Mouse (Mus musculus) embryo, embryonic 11.5 days (tissue): ENCODE results near the gene Tmem178.

ENCODE experiments used
- DNase-seq: peaks from one replicate; pipeline ENCODE4 v3.0.0-alpha.2; 2012; ENCODE audit warnings: low read depth, low spot score

Tmem178 gene

GRCm38 (mm10) chr17:80944530-80945198, at the start of gene Tmem178:
TSS of gene Tmem178 (plus strand) at chr17:80944632.
- DNase-seq = no peak

- no peak for DNase-seq
Measured at GRCm38 (mm10) chr17:80896481-80896880, 48.0 kb upstream of the Tmem178 start.

GRCm38 (mm10) chr17:80897709-80898440, 46.6 kb upstream of the Tmem178 start:
- DNase-seq = no peak

- peak; percentile 38 for DNase-seq
Measured at GRCm38 (mm10) chr17:80899513-80900199, 44.8 kb upstream of the Tmem178 start.

GRCm38 (mm10) chr17:80900200-80900520, 44.3 kb upstream of the Tmem178 start:
- no peak for DNase-seq

GRCm38 (mm10) chr17:80901885-80902284, 42.5 kb upstream of the Tmem178 start:
- DNase-seq = no peak

- DNase-seq = no peak
Measured at GRCm38 (mm10) chr17:80903121-80903875, 41.1 kb upstream of the Tmem178 start.

GRCm38 (mm10) chr17:80904061-80904460, 40.4 kb upstream of the Tmem178 start:
- DNase-seq = no peak

GRCm38 (mm10) chr17:80915666-80916065, 28.8 kb upstream of the Tmem178 start:
- no peak for DNase-seq

GRCm38 (mm10) chr17:80919261-80919660, 25.2 kb upstream of the Tmem178 start:
- DNase-seq = no peak

GRCm38 (mm10) chr17:80921286-80922134, 22.9 kb upstream of the Tmem178 start:
- DNase-seq = no peak

GRCm38 (mm10) chr17:80925554-80925953, 18.9 kb upstream of the Tmem178 start:
- DNase-seq = no peak

- no peak for DNase-seq
Measured at GRCm38 (mm10) chr17:80927151-80927550, 17.3 kb upstream of the Tmem178 start.

GRCm38 (mm10) chr17:80932716-80933115, 11.7 kb upstream of the Tmem178 start:
- DNase-seq = no peak

GRCm38 (mm10) chr17:80933401-80934029, 10.9 kb upstream of the Tmem178 start:
- no peak for DNase-seq

GRCm38 (mm10) chr17:80935807-80936519, 8.5 kb upstream of the Tmem178 start:
- no peak for DNase-seq

- DNase-seq = no peak
Measured at GRCm38 (mm10) chr17:80936521-80936920, 7.9 kb upstream of the Tmem178 start.

GRCm38 (mm10) chr17:80939833-80940232, 4.6 kb upstream of the Tmem178 start:
- no peak for DNase-seq

GRCm38 (mm10) chr17:80941857-80942256, 2.6 kb upstream of the Tmem178 start:
- no peak for DNase-seq
